ENCODE assay signal across 17 mouse cellular contexts in the genomic region with DNA sequence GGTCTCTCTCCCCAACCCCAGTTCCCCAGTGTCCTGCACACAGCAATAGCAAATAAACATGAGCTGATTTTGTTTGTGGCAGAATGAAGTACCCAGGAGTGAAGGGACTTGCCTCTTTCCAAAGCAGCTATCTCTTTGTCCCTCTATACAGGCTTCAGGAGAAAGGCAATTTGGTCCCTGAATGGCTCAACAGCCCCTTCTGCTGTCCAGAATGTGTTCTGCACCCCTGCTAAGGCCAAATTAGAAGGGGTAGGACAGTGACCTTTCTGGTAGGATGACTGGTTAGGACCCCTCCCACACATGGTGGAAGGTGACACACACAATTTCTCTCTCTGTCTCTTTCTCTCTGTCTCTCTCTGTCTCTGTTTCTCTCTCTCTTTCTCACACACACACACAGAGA. TPM values are rescaled to one million over a fixed set of nuclear protein-coding genes. Genes with fewer than 3 reads are reported as not detected.
A peak's percentile ranks its signal among the peaks of the same experiment; 100 is the strongest.
DNase-seq lines count a peak whose midpoint lies in the region; ATAC-seq and TF ChIP-seq lines count a peak whose summit lies in the region.
"Not testable (repeated sequence)": the region's sequence is repeated elsewhere in the genome, so short reads cannot be mapped to it uniquely, and the experiment has no call there.
"Had no signal": no experiment of that assay in that cellular context is flagged by ENCODE, and none has a peak within 500 bp of the region (broad histone marks: within the 10 kb centered on the region; RNA-seq: fewer than 3 reads in every experiment).

No protein-coding gene starts in this region.

- not testable (repeated sequence) for H3K9ac ChIP-seq in heart, postnatal 0 days (replicated peaks; ENCODE audit: low read depth, low read length); lung, postnatal 0 days (replicated peaks; ENCODE audit: low read depth); neural tube, embryonic 11.5 days (ENCODE audit: low read length)

- peak; percentile 86 for ATAC-seq in common myeloid progenitor, adult 5-6 weeks (replicated peaks; ENCODE audit: low read depth, poor library complexity, severe bottlenecking)
- not testable (repeated sequence) for ATAC-seq in heart, postnatal 0 days (ENCODE audit: insufficient read depth, low read depth); lung, postnatal 0 days; neural tube, embryonic 11.5 days (ENCODE audit: insufficient read depth, low FRiP score, low TSS enrichment)

- H3K36me3 ChIP-seq in heart, postnatal 0 days (replicated peaks; ENCODE audit: control insufficient read depth, insufficient read depth, low read length); lung, postnatal 0 days (ENCODE audit: insufficient read depth, low read length); neural tube, embryonic 11.5 days (ENCODE audit: control insufficient read depth, insufficient read depth, low read length): not testable (repeated sequence)

- peak; percentile 47 for TF ChIP-seq CTCF in heart, postnatal 0 days (IDR thresholded peaks at IDR 0.05; ENCODE audit: low read depth)
- peak; percentile 67 for TF ChIP-seq CTCF in lung, postnatal 0 days (IDR thresholded peaks at IDR 0.05)

- not testable (repeated sequence) for H3K4me2 ChIP-seq in heart, postnatal 0 days (ENCODE audit: low read depth, low read length); lung, postnatal 0 days (replicated peaks; ENCODE audit: low read depth, low read length); neural tube, embryonic 11.5 days (ENCODE audit: low read depth)

- not testable (repeated sequence) for H3K27ac ChIP-seq in heart, postnatal 0 days (ENCODE audit: low read depth); lung, postnatal 0 days (ENCODE audit: low read length); neural tube, embryonic 11.5 days (ENCODE audit: low read depth, low read length)

- TF ChIP-seq EP300 in heart, postnatal 0 days (IDR thresholded peaks at IDR 0.05; ENCODE audit: low read depth); lung, postnatal 0 days (IDR thresholded peaks at IDR 0.05): not testable (repeated sequence)

- peak; percentile 28 for DNase-seq in A20 (ENCODE audit: low read depth, low spot score)
- DNase-seq in adrenal gland, adult 18-20 months (ENCODE audit: low spot score in 2 of 2) = peak; percentile 6 to 30
- not testable (repeated sequence) for DNase-seq in heart, postnatal 0 days (ENCODE audit: low spot score); lung, postnatal 0 days (ENCODE audit: low spot score)
- DNase-seq in kidney, postnatal 10 days = peak; percentile 28
- DNase-seq in neural tube, embryonic 11.5 days (ENCODE audit: low spot score) = peak; percentile 34
- DNase-seq in thymus, postnatal 4 days = peak; percentile 40

- not testable (repeated sequence) for H3K4me1 ChIP-seq in heart, postnatal 0 days (ENCODE audit: control insufficient read depth, insufficient read depth); lung, postnatal 0 days (ENCODE audit: insufficient read depth, low read depth, low read length); neural tube, embryonic 11.5 days (ENCODE audit: control insufficient read depth, insufficient read depth, low read length)

- H3K27me3 ChIP-seq in heart, postnatal 0 days (ENCODE audit: control insufficient read depth, insufficient read depth, low read length); lung, postnatal 0 days (replicated peaks; ENCODE audit: insufficient read depth, low read length); neural tube, embryonic 11.5 days (ENCODE audit: control insufficient read depth, insufficient read depth, low read length): not testable (repeated sequence)

- not testable (repeated sequence) for H3K9me3 ChIP-seq in heart, postnatal 0 days (replicated peaks; ENCODE audit: control insufficient read depth, low read length); lung, postnatal 0 days (ENCODE audit: low read length); neural tube, embryonic 11.5 days (ENCODE audit: control insufficient read depth, low read length)

- not testable (repeated sequence) for H3K4me3 ChIP-seq in heart, postnatal 0 days (ENCODE audit: low read depth, low read length); lung, postnatal 0 days (ENCODE audit: low read depth, low read length); neural tube, embryonic 11.5 days (ENCODE audit: low read depth, low read length)

RNA-seq across cellular contexts. Expression of a gene that starts 36.9 kb away (rescaled TPM):
- total RNA-seq in adrenal gland, adult 18-20 months (2021) = not detected
- not detected in 2 replicates for total RNA-seq in common myeloid progenitor, adult 5-6 weeks (2017)
- total RNA-seq in heart, postnatal 0 days (2014; rRNA removed; ENCODE audit: low replicate concordance) = not detected in 2 replicates
- not detected in 2 replicates for polyA plus RNA-seq in heart, postnatal 0 days (2015; fragmentation: Nextera tagmentation; extraction: Ambion mirVana)
- polyA plus RNA-seq in lung, postnatal 0 days (2015; fragmentation: Nextera tagmentation; extraction: Ambion mirVana) = not detected in 2 replicates
- not detected in 2 replicates for polyA plus RNA-seq in neural tube, embryonic 11.5 days (2014; fragmentation: Nextera tagmentation; extraction: Ambion mirVana)
- total RNA-seq: adrenal gland, adult 8-10 months; gastrocnemius, adult 8-10 months; heart, postnatal 36 days; layer of hippocampus, postnatal 36 days had no signal
- polyA plus RNA-seq: intestine, embryonic 14.5 days; limb, embryonic 10.5 days; liver, embryonic 15.5 days; midbrain, embryonic 11.5 days; myocyte had no signal
